Mouse (Mus musculus): ENCODE data around the gene Gm10518.
A peak's percentile ranks its signal among the peaks of the same experiment; 100 is the strongest.

The Gm10518 gene

DNA sequence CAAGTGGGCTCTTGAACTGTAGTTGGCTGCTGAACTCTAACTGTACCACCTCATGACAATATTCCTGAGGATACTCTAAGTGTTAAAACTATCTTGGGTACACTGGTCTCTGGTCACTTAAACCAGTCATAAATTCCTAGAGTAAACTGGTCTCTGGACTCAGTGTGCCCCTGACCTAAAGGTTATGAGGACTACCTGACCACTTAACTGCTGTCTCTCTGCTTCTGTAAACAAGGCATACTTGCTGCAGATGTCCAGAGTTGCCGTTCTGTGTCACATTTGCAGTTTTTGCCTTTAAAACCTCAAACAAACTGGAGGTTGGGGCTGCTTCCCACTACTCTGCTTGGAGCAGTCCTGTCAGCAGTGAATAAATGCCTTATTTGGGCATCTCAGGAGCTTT is 30.4 kb downstream of the Gm10518 start:
- no peak for DNase-seq (ENCODE audit: low spot score)

DNA sequence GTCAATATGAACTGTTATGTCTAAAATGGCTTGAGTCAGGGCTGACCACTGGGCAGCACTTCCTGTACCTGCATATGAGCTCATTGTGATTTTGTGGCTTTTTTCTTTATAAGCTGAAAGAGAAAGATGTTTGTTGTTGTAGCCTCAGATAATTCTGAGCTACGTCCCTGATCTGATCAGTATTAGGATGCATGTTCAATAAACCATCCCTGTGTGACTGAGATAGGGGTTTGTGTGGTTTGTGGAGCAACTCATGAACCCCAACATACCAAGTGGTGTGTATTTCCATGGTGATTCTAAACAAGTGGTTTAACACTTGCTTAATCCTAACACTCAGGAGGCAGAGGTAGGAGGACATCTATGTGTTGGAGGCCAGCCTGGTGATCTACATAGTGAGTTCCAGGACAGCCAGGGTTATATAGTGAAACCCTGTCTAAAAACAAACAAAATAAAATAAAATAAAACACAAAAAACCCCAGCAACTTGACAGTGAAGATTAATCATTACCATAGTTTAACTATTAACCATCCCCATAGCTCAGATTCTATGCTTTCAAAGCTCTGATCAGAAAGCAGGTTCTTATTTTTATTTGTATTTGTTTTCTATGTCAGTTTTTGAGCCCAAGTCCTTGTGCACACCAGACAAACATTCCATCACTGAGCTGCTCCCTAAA is 32.7 kb downstream of the Gm10518 start:
- DNase-seq (ENCODE audit: low spot score) = no peak

DNA sequence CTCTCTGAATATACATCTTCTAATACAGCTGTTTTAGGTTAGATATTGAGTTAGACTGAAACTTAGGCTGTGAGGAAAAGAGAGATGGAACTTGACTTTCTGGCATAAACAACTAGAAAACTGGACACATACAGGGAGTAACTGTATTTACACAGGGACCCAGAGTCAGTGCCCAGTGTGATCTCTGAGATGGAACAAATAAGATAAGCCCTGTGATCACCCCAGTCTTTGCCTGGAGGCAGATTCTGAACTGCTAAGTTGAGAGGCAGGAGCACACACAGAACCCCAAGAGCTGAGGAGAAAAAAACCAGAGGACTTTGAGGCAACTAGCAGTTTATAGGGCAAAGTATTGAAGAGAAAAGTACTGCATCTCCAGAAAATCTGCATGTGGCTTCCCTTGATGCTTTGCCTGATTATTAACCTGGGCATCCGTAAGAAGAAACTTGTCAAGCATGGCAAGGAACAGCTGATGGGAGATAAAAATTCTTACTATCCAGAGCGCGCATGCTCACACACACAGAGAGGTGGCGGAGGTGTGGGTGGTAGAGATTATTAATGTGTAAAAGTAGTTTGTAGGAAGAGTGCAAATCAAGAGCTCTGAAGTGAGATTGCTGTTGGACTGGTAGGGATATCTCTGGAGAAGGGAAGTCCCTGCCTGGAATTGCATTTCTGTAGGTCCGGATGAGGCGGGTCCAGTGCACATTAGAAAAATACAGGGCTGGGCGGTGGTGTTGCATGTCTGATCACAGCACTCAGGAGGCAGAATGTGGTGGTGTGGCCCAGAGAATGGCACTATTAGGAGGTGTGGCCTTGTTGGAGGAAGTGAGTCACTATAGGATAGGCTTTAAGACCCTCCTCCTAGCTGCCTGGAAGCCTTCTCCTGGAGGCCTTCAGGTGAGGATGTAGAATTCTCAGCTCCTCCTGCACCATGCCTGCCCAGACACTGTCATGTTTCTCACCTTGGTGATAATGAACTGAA is 33.5 kb downstream of the Gm10518 start:
- DNase-seq (ENCODE audit: low spot score) = no peak

DNA sequence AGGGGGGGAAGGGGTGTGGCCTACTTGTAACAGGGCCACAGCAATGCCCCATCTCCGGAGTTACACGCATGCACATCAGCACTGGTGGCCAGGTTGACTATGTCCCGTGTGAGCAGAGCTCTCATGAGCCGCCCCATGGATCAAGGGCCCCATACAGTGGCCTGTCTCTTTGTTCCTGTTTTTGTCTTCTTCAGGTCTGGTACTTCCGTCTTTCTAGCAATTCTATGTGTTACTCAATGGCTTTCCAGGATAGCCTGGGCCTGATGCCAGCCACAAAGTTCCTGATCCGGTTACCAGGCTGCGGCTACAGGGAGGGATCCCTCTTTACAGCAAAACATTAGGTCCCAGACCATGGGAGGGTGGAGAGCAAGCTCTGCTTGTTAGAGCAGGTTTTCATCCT is 39.4 kb downstream of the Gm10518 start:
- DNase-seq (ENCODE audit: low spot score) = peak; percentile 38

DNA sequence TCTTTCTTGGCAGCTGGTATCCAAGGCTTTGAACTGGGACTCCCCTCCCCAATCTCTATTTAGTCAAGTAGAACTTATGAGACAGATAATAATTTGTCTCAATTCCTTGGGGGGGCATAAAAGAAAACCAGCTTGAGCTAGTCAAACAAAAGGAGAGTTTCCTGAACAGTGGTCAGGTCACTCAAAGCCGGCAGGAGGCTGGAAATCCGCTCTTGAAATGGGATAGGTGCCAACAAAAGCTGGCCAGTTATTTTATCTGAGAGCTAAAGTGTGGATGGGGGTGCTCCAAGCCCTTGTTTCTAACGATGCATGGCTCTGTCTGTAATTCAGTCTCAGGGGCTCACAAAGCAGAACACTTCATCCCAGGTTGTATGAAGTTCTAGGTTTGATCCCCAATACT is 40.8 kb downstream of the Gm10518 start:
- no peak for DNase-seq (ENCODE audit: low spot score)

DNA sequence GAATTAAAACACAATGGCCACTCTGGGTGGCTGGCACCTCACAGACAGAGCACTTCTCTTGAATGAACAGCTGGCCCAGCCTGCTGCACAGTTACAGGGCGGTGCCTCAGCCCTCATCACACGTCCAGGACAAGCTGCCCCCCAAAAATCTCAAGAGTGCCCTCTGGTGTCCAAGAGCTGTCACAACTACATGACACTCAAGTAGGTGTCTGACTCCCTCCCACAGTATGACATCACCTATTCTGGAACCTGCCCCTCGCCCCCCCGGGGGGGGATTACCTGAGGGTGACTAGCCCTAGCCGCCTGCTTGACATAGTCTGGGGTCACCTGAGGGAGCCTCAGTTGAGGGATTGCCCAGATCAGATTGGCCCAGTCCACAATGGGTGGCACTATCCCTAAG is 41.7 kb downstream of the Gm10518 start:
- peak; percentile 54 for DNase-seq (ENCODE audit: low spot score)

DNA sequence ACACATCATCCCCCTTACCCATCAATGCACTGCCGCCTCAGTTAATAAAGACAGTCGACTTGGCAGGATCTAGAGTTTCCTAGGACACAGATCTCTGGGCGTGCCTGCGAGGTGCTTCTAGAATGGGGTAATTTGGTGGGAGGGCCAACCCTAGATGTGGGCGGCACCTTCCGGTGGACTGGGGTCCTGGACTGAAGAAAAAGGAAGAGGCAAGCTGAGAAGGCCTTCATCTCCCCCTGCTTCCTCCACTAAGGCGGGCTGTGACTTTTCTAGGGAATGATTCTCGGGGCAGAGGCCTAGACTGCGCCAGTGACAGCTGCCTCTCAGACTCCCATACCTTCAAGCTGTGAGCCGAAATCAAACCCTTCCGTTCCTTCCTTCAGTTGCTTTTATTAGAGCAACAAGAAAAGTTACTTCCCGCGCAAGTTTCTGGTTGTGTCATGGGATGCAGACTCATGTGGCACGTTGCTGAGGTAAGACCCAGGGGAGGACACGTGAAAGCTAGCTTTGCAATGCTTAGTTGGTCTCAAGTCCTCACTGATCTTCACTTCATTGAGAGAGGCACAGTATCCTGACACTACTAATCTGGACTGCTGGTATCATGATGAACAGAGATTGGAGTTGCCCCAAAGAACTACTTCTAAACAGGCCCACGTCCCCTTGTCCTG is 42.8 kb downstream of the Gm10518 start:
- no peak for DNase-seq (ENCODE audit: low spot score)

DNA sequence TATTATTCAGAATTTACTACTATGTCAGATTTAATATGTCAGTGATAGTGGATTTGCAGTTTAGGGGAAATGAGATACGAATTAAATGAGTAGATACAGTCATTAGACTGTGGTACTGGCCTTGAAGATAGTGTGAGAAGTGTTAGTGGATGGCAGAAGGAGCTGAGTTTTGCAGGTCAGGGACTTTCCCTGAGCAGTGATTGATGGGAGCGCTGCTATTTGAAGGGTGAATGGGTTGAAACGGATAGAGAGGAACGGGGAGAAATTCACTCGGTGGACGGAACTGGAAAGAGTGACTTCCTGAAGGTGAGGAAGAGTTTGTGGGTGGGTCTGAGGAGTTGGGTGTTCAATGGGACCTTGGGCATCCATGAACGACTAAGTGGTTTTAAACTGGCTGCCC is 44.0 kb downstream of the Gm10518 start:
- no peak for DNase-seq (ENCODE audit: low spot score)

DNA sequence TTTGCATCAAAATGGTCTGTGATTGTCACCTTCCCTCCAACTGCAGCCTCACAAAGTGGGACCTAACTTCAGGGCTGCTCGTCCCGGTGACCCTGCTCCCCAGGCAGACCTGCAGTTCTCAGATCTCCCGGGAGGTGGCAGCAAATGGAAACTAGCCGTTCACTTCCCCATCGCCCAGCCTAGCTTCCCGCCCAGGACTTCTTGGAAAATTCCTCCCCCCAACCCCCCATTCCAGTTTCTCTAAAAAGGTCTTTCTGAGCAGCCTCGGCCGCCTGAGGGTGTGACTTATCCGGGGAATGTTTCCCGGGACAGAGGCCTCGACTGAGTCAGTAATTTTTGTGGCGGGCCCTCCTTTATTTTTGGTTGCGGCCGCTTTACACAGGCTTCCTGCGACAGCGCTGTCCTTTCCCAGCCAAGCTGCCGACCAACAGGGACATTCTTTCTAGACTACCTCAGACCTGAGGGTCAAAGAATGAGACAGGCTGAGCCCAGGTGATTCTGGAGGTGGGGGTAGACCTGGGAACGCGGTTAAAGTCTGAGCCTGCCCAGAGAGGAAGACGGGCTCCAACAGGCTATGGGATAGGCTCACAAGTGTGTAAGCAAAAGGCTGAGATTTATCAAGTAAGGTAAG is 44.7 kb downstream of the Gm10518 start:
- peak; percentile 83 for DNase-seq (ENCODE audit: low spot score)

DNA sequence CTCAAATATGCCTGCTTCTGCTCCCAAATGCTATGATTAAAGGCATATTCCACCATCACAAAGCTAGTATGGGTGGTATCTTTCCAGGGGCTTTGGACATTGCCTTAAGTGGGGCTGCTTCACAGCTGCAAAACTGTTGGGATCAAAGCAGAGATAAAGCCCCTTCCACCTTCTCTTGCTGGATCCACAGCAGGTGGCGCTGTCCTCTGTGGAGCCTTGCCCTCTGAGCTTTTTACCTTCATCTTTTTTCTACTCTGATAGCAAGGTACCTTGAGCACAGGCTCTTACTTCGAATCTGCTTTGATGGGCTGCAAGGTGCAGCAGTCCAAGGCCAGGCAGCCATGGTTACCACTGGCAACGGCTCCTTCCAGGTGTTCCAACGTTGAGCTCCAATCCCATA is 50.2 kb downstream of the Gm10518 start:
- peak; percentile 25 for DNase-seq (ENCODE audit: low spot score)

Data from ovary, postnatal 36 days (tissue).